Mouse (Mus musculus) CD4-positive, CD25-positive, alpha-beta regulatory T cell, adult 2 months (primary cell): Measurements from ENCODE around the gene Dlat.

ENCODE experiments used
- DNase-seq: peaks from one replicate; pipeline ENCODE4 v3.0.0-alpha.2; 2012; ENCODE audit warnings: low read depth, low spot score

Dlat gene

GRCm38 (mm10) chr9:50659392-50660217, at the start of gene Dlat:
Gene Dlat (minus strand): TSS chr9:50659780.
- peak; percentile 86 for DNase-seq

- no peak for DNase-seq
Measured at GRCm38 (mm10) chr9:50709108-50709507, 49.5 kb upstream of the Dlat start.

DNA sequence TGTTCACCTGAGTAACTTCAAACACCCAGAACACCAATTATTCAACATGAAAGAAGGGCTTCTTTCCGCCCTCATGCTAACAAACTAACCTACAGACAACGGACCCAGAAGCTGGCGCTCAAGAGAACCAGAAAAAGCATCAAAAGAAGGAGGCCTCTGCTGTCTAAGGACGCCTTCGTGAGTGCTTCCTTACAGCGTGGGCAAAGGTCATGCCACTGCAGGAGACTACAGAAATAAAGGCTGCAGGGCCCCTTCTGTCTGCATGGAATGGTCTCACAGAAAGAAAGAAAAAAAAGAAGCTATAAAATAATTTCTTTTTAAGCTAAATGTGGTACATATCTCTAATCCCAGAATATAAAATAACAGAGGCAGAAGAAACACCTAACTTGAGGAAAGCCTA, 45.3 kb upstream of the Dlat start:
- no peak for DNase-seq

DNA sequence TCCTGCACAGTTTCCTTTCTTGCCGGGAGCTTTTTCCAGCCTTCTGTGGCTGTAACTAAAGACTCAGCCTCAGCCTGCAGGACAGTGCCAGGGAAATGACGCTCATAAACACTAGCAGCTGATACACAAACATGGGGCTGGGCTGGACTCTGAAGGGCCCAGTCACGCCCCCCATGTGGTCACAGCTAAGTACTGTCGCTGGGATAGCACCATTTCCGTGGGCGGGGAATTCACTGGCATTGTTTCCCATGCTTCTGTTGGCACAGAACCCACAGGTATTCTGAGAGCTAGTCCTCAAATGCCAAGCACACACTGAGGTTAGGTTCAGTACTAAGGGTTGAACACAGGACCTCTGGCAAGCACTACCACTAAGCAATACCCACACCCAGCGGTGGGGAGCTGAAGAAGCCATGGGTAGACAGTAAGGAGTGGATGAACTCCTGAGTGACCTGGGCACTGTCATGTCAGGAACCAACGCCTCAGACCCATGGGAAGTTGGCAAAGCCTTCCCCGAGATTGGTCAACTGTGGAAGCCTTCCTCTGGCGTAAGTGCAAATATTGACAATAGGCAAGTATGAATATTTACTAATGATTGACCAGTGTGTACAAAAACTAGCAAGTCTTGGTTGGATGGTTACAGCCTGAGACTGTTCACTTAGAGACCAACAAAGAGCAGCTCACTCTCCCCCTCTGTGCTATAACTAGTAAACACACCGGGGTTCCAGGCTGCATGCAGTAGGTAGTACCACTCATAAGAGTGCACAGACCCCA, 41.5 kb upstream of the Dlat start:
- DNase-seq, result no peak

GRCm38 (mm10) chr9:50698418-50699409, 39.1 kb upstream of the Dlat start:
- DNase-seq, result peak; percentile 55

DNA sequence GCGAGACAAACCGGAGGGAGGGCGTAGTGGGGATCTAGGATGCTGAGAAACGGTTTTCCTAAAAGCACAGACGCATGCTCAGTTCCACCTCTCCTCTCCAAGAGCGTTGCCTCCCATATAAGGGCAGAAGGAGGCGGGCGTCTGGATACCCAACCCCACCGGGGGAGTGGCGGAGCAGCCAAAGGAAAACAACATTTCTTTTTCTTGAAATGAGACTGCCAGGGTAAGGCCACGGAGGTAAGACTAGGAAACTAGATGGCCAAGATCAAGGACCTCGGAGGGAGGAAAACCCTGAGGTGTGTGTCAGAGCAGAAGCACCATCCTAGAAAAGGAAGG, 38.1 kb upstream of the Dlat start:
- peak; percentile 48 for DNase-seq

GRCm38 (mm10) chr9:50696851-50697705, 37.5 kb upstream of the Dlat start:
- no peak for DNase-seq

GRCm38 (mm10) chr9:50695153-50695552, 35.6 kb upstream of the Dlat start:
- no peak for DNase-seq

- DNase-seq, result peak; percentile 70
Measured at GRCm38 (mm10) chr9:50693631-50694030, 34.1 kb upstream of the Dlat start.

DNA sequence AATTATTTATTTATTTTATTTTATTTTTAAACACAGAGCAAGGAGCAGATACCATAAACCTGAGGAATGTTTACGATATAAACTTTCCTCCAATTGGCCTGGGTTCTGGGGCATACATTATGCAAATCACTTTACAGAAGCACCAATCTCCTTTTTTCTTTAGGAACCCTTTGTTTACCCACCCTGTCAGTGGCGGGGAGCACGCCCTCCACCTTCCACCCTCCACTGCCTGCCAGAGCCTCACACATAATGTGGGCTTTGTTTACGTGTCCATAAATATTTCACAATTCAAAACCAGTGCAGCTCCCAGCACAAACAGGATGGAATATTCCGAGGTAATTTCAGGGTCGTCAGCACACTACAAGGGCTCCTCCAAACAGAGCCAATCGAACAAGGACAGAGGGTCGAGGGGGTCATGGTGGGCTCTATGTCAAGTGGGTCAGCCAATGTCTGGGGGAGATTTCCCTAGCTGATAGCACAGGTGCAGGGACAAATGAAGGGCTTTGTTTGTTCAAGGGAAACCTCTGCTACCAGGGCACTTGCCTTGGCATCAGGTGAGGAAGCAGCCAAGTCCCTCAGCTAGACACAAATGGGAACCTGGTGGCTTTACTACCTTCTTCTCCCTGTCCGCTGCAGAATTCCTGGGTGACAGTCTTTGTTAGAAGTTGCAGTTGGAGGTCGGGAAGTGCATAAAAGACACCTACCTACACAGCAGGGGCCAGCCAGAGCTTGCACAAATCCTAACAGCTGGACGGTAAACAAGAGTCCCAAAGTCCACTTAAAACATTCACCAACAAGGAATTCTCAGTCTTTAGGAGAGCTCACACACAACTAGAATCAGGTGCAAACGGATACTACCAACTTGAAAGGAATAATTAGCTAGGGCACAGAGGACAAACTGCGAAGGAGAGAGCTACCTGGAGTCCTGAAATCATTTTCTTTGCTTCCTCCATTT, 33.3 kb upstream of the Dlat start:
- DNase-seq, result no peak

- no peak for DNase-seq
Measured at GRCm38 (mm10) chr9:50686866-50687652, 27.5 kb upstream of the Dlat start.

- DNase-seq, result no peak
Measured at GRCm38 (mm10) chr9:50681727-50682126, 22.1 kb upstream of the Dlat start.

GRCm38 (mm10) chr9:50679406-50679805, 19.8 kb upstream of the Dlat start:
- no peak for DNase-seq

DNA sequence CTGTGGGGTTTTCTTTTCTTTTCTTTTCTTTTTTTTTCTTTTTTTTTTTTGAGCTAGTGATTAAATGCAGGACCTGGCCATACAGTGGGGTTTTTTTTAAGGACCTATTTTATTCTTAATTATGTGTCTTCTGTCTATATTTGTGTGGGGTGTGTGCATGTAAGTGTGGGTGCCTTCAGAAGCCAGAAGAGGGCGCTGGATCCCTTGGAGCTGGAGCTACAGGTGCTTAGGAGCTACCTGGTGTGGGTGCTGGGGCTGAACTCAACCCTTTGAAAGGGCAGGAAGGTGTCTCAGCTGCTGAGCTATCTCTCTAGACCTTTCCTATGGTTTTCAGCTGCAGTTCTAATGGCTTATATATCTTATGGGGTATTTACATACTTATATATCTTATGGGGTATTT, 15.2 kb upstream of the Dlat start:
- DNase-seq, result peak; percentile 7

DNA sequence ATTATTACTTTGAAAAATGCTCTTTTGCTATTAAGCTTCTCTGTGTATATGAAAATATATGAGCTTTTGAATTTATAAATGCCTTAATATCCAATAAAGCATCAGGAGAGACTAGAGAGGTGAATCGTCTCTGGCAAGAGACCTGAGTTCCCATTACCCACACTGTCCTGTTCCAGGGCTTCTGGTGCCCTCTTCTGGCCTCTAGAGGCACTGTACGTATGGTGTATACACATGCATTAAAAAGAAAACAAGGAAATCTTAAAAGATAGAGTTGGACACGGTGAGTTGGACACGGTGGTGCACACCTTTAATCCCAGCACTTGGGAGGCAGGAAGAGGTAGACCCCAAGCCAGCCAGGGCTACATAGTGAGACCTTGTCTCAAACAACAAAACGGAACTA, 11.1 kb upstream of the Dlat start:
- DNase-seq, result peak; percentile 80

DNA sequence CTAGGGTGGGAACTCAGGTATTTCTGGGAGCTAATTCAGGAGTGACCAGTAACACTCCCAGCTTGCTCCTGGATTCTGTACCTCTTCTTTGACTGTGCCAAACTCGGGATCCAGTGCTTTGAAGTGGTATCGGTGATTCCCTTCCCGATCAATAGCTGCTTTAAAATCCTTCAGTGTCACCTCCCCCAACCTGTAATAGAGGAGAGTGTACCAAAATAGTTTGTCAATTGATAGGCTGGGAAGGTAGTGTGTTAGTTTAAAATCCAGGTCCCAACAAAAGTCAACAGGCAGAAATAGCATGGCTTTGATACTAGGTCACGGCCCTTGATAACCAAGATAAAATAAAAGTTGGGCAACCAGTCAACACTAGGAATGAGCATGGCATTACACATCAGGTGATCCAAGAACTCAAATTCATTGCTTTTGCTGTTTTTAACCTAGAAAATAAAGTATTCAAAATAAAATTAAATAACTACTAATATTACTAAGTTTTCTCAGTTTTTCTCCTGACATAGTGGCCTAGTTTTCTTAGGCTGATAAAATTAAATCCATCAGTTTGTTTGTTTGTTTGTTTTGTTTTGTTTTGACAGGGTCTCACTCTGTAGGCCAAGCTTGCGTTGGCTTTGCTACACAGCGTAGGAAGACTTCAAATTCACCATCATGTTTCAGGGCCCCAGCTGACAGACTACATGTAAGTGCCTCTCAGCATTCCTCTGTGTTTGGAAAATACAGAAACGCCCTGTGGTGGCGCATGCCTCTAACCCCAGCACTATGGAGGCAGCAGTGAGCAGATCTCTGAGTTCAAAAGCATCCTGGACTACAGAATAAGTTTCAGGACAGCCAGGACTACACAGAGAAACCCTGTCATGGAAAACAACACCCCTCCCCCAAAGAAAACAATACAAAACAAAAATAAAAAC, 8.3 kb upstream of the Dlat start:
- DNase-seq, result no peak

- no peak for DNase-seq
Measured at GRCm38 (mm10) chr9:50666442-50666841, 6.9 kb upstream of the Dlat start.

DNA sequence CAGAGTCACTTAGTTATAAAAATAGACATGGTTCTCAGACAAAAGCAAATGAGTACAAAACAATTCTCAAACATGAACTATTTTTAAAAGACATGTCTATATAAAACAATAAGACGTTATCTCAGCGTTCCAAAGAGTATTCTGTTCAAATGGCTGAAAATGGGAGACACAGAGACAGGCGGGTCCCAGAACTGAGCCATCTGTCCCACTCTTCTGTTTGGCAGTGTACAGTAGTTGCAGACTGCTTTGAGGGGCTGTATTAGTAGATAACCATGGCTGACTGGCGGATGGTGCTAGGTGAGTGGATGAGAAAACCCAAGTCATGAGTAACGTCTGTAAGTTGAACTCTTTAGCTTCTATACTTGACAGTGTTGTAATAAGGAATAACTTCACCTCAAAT, 5.2 kb upstream of the Dlat start:
- no peak for DNase-seq
